Comparison of ENCODE assay signal across 9 mouse cellular contexts in the genomic region with DNA sequence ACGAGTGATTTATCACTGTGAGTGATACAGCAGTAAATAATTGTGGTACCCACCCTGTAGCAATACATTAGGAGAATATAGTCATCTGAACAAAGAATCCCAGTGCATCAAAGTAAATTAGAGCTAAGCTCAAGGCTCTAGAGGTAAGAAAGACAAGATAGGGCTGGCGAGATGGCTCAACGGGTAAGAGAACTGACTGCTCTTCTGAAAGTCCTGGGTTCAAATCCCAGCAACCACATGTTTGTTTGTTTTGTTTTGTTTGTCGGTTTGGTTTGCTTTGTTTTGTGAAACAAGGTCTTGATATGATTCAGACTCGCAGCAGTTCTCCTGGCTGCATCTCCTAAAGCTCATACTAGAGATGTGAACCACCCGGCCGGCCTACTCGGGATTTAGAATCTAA. TPM values are rescaled to one million over a fixed set of nuclear protein-coding genes. Genes with fewer than 3 reads are reported as not detected.
DNase-seq lines count a peak whose midpoint lies in the region; ATAC-seq and TF ChIP-seq lines count a peak whose summit lies in the region.
"Had no signal": no experiment of that assay in that cellular context is flagged by ENCODE, and none has a peak within 500 bp of the region (broad histone marks: within the 10 kb centered on the region; RNA-seq: fewer than 3 reads in every experiment).

No protein-coding gene starts in this region.

- peak overlapping the region; percentile 64 for H3K4me3 ChIP-seq in heart, embryonic 15.5 days
- H3K4me3 ChIP-seq in midbrain, embryonic 14.5 days (replicated peaks; ENCODE audit: low read depth, low read length) = no peak overlapping the region
- H3K4me3 ChIP-seq in midbrain, postnatal 0 days (ENCODE audit: low read depth, low read length) = no peak overlapping the region
- H3K4me3 ChIP-seq in liver, embryonic 16.5 days (ENCODE audit: low read depth, low read length) = peak overlapping the region; percentile 3; the same call in 1 of the 2 replicates
- no peak overlapping the region for H3K4me3 ChIP-seq in forebrain, embryonic 14.5 days (ENCODE audit: low read depth, low read length)

- 90% methylated on average over 8 of the region's 8 CpGs for WGBS in heart, embryonic 15.5 days
- 90% methylated on average over 8 of the region's 8 CpGs for WGBS in midbrain, embryonic 14.5 days
- WGBS in midbrain, postnatal 0 days = 92% methylated on average over 8 of the region's 8 CpGs
- WGBS in liver, embryonic 16.5 days (ENCODE audit: insufficient replicate concordance) = 70% methylated on average over 8 of the region's 8 CpGs
- 89% methylated on average over 8 of the region's 8 CpGs for WGBS in forebrain, embryonic 14.5 days

- H3K27ac ChIP-seq in heart, embryonic 15.5 days = no peak overlapping the region
- H3K27ac ChIP-seq in midbrain, embryonic 14.5 days (replicated peaks; ENCODE audit: low read depth, low read length) = no peak overlapping the region
- H3K27ac ChIP-seq in midbrain, postnatal 0 days (ENCODE audit: low read depth, low read length) = no peak overlapping the region
- no peak overlapping the region for H3K27ac ChIP-seq in liver, embryonic 16.5 days (ENCODE audit: low read length)
- H3K27ac ChIP-seq in forebrain, embryonic 14.5 days (ENCODE audit: low read depth, low read length) = no peak overlapping the region

- no peaks in the 10 kb centered on the region for H3K27me3 ChIP-seq in heart, embryonic 15.5 days
- no peaks in the 10 kb centered on the region for H3K27me3 ChIP-seq in midbrain, embryonic 14.5 days (ENCODE audit: control insufficient read depth, insufficient read depth, low read length)
- no peaks in the 10 kb centered on the region for H3K27me3 ChIP-seq in midbrain, postnatal 0 days (ENCODE audit: insufficient read depth, low read length)
- H3K27me3 ChIP-seq in liver, embryonic 16.5 days (ENCODE audit: control insufficient read depth, insufficient read depth, low read depth, low read length) = no peaks in the 10 kb centered on the region
- no peaks in the 10 kb centered on the region for H3K27me3 ChIP-seq in forebrain, embryonic 14.5 days (replicated peaks; ENCODE audit: control insufficient read depth, insufficient read depth, low read length)

- H3K36me3 ChIP-seq in heart, embryonic 15.5 days = no peaks in the 10 kb centered on the region
- no peaks in the 10 kb centered on the region for H3K36me3 ChIP-seq in midbrain, embryonic 14.5 days (ENCODE audit: control insufficient read depth, insufficient read depth, low read length)
- no peaks in the 10 kb centered on the region for H3K36me3 ChIP-seq in midbrain, postnatal 0 days (ENCODE audit: insufficient read depth, low read length)
- H3K36me3 ChIP-seq in liver, embryonic 16.5 days (ENCODE audit: control insufficient read depth, insufficient read depth) = no peaks in the 10 kb centered on the region
- H3K36me3 ChIP-seq in forebrain, embryonic 14.5 days (ENCODE audit: control insufficient read depth, insufficient read depth, low read length) = no peaks in the 10 kb centered on the region

- no peaks in the 10 kb centered on the region for H3K9me3 ChIP-seq in heart, embryonic 15.5 days (replicated peaks)
- no peaks in the 10 kb centered on the region for H3K9me3 ChIP-seq in midbrain, embryonic 14.5 days (ENCODE audit: control insufficient read depth, low read length)
- H3K9me3 ChIP-seq in midbrain, postnatal 0 days (ENCODE audit: low read length) = no peaks in the 10 kb centered on the region
- H3K9me3 ChIP-seq in liver, embryonic 16.5 days (replicated peaks; ENCODE audit: control insufficient read depth, low read length) = no peaks in the 10 kb centered on the region
- no peaks in the 10 kb centered on the region for H3K9me3 ChIP-seq in forebrain, embryonic 14.5 days (replicated peaks; ENCODE audit: control insufficient read depth, low read length)

- no peaks in the 10 kb centered on the region; the same call in 1 of the 2 replicates for H3K4me1 ChIP-seq in heart, embryonic 15.5 days (replicated peaks)
- H3K4me1 ChIP-seq in midbrain, embryonic 14.5 days (ENCODE audit: control insufficient read depth, insufficient read depth, low read length) = no peaks in the 10 kb centered on the region
- H3K4me1 ChIP-seq in midbrain, postnatal 0 days (ENCODE audit: insufficient read depth, low read length) = no peaks in the 10 kb centered on the region
- H3K4me1 ChIP-seq in liver, embryonic 16.5 days (ENCODE audit: control insufficient read depth, low read depth, low read length) = peaks cover 3% of the 10 kb centered on the region; the same call in 1 of the 2 replicates
- no peaks in the 10 kb centered on the region for H3K4me1 ChIP-seq in forebrain, embryonic 14.5 days (ENCODE audit: control insufficient read depth, insufficient read depth, low read length)

- H3K4me2 ChIP-seq in heart, embryonic 15.5 days = no peak overlapping the region
- no peak overlapping the region for H3K4me2 ChIP-seq in midbrain, embryonic 14.5 days (ENCODE audit: low read length)
- no peak overlapping the region; the same call in 1 of the 2 replicates for H3K4me2 ChIP-seq in midbrain, postnatal 0 days (ENCODE audit: low read depth, low read length, poor library complexity, severe bottlenecking)
- H3K4me2 ChIP-seq in liver, embryonic 16.5 days (ENCODE audit: low read depth, low read length) = 0 out of 2 replicates have a peak overlapping the region, but pooled peaks have one; percentile 0
- H3K4me2 ChIP-seq in forebrain, embryonic 14.5 days (ENCODE audit: low read length) = no peak overlapping the region

- no peak for ATAC-seq in heart, embryonic 15.5 days (replicated peaks; ENCODE audit: insufficient number of reproducible peaks, insufficient read depth, low FRiP score, low read depth)
- no peak for ATAC-seq in midbrain, embryonic 14.5 days (ENCODE audit: low FRiP score, low TSS enrichment)
- no peak for ATAC-seq in midbrain, postnatal 0 days (ENCODE audit: low FRiP score)
- ATAC-seq in liver, embryonic 16.5 days (ENCODE audit: low read depth) = no peak
- no peak for ATAC-seq in forebrain, embryonic 14.5 days

- H3K9ac ChIP-seq in heart, embryonic 15.5 days = no peak overlapping the region
- no peak overlapping the region for H3K9ac ChIP-seq in midbrain, embryonic 14.5 days (replicated peaks; ENCODE audit: low read length)
- no peak overlapping the region for H3K9ac ChIP-seq in midbrain, postnatal 0 days (replicated peaks; ENCODE audit: low read length, poor library complexity, severe bottlenecking)
- no peak overlapping the region for H3K9ac ChIP-seq in liver, embryonic 16.5 days (ENCODE audit: low read depth, low read length)
- H3K9ac ChIP-seq in forebrain, embryonic 14.5 days (ENCODE audit: low read length) = no peak overlapping the region

- no peak for TF ChIP-seq CTCF in midbrain, postnatal 0 days (IDR thresholded peaks at IDR 0.05)

- intact Hi-C loops in heart, postnatal 25 days (cut with DNase I) = loop anchor here (10.0 kb wide), 1 partner anchor 163 kb away; no protein-coding TSS in a partner anchor

- no peak for DNase-seq in heart, postnatal 25 days (ENCODE audit: low spot score)
- DNase-seq in midbrain, embryonic 14.5 days = peak; percentile 1
- DNase-seq in midbrain, postnatal 0 days (ENCODE audit: low spot score) = no peak
- DNase-seq in ZHBTc4 (ENCODE audit: low read depth, low spot score) = peak; percentile 17
- DNase-seq in forebrain, embryonic 14.5 days (ENCODE audit: low spot score) = no peak
- no peak for DNase-seq in spleen, postnatal 4 days (ENCODE audit: low spot score in 2 of 2)
- DNase-seq: adrenal gland, postnatal 10 days had no signal

RNA-seq across cellular contexts. Expression of gene Podn, which starts 21.2 kb away (rescaled TPM):
- polyA plus RNA-seq in heart, embryonic 15.5 days (2015; fragmentation: Nextera tagmentation; extraction: Ambion mirVana) = 0.26 and 0.51 TPM in 2 replicates
- 10 to 100 TPM; 32.3 to 32.6 TPM for total RNA-seq in heart, postnatal 25 days (2021)
- 0.12 TPM in 1 of 2 replicates, not detected in the other for polyA plus RNA-seq in midbrain, embryonic 14.5 days (2014; fragmentation: Nextera tagmentation; extraction: Ambion mirVana)
- 2.5 and 5.7 TPM in 2 replicates for total RNA-seq in midbrain, postnatal 0 days (2014; rRNA removed)
- 0.82 and 1.5 TPM in 2 replicates for polyA plus RNA-seq in midbrain, postnatal 0 days (2015; fragmentation: Nextera tagmentation; extraction: Ambion mirVana)
- polyA plus RNA-seq in liver, embryonic 16.5 days (2015; fragmentation: Nextera tagmentation; extraction: Ambion mirVana) = 0.14 and 0.30 TPM in 2 replicates
- 0.19 and 0.85 TPM in 2 replicates for polyA plus RNA-seq in forebrain, embryonic 14.5 days (2014; fragmentation: Nextera tagmentation; extraction: Ambion mirVana)

RNA-seq across cellular contexts. Expression of gene Scp2, which starts 27.3 kb away (rescaled TPM):
- 171 and 190 TPM in 2 replicates for polyA plus RNA-seq in heart, embryonic 15.5 days (2015; fragmentation: Nextera tagmentation; extraction: Ambion mirVana)
- total RNA-seq in heart, postnatal 25 days (2021) = 100 to 1,000 TPM; 279 to 298 TPM
- 210 and 212 TPM in 2 replicates for polyA plus RNA-seq in midbrain, embryonic 14.5 days (2014; fragmentation: Nextera tagmentation; extraction: Ambion mirVana)
- total RNA-seq in midbrain, postnatal 0 days (2014; rRNA removed) = 103 and 133 TPM in 2 replicates
- polyA plus RNA-seq in midbrain, postnatal 0 days (2015; fragmentation: Nextera tagmentation; extraction: Ambion mirVana) = 202 and 220 TPM in 2 replicates
- 396 and 427 TPM in 2 replicates for polyA plus RNA-seq in liver, embryonic 16.5 days (2015; fragmentation: Nextera tagmentation; extraction: Ambion mirVana)
- polyA plus RNA-seq in forebrain, embryonic 14.5 days (2014; fragmentation: Nextera tagmentation; extraction: Ambion mirVana) = 255 and 265 TPM in 2 replicates

RNA-seq across cellular contexts. Expression of gene Echdc2, which starts 47.7 kb away (rescaled TPM):
- 19.9 and 27.2 TPM in 2 replicates for polyA plus RNA-seq in heart, embryonic 15.5 days (2015; fragmentation: Nextera tagmentation; extraction: Ambion mirVana)
- total RNA-seq in heart, postnatal 25 days (2021) = 10 to 100 TPM; 27.3 to 28.3 TPM
- 6.3 and 7.6 TPM in 2 replicates for polyA plus RNA-seq in midbrain, embryonic 14.5 days (2014; fragmentation: Nextera tagmentation; extraction: Ambion mirVana)
- 12.1 and 32.1 TPM in 2 replicates for total RNA-seq in midbrain, postnatal 0 days (2014; rRNA removed)
- polyA plus RNA-seq in midbrain, postnatal 0 days (2015; fragmentation: Nextera tagmentation; extraction: Ambion mirVana) = 9.8 and 10.6 TPM in 2 replicates
- polyA plus RNA-seq in liver, embryonic 16.5 days (2015; fragmentation: Nextera tagmentation; extraction: Ambion mirVana) = 20.5 and 24.2 TPM in 2 replicates
- 11.8 and 12.0 TPM in 2 replicates for polyA plus RNA-seq in forebrain, embryonic 14.5 days (2014; fragmentation: Nextera tagmentation; extraction: Ambion mirVana)

Comparison
In these comparisons a context has a peak if more than half of its experiments do, and no peak if none do; other contexts are left out.
1. DNase-seq: peak in midbrain, embryonic 14.5 days (single experiment) and ZHBTc4 (single experiment); none in heart, postnatal 25 days (single experiment), midbrain, postnatal 0 days (single experiment), forebrain, embryonic 14.5 days (single experiment) and spleen, postnatal 4 days (0 of 2).
2. H3K4me3 ChIP-seq: peak in heart, embryonic 15.5 days (single experiment) and liver, embryonic 16.5 days (single experiment); none in midbrain, embryonic 14.5 days (single experiment), midbrain, postnatal 0 days (single experiment) and forebrain, embryonic 14.5 days (single experiment).